Mouse (Mus musculus) ES-E14 (cell line): ENCODE measurements around the gene Prdm10. TPM values are rescaled to one million over a fixed set of nuclear protein-coding genes. Genes with fewer than 3 reads are reported as not detected.

Experiments
- DNase-seq: peaks from one replicate; pipeline ENCODE4 v3.0.0-alpha.2; 2013; ENCODE audit warnings: low read depth, low spot score
- H3K27ac ChIP-seq: 2 replicates; pipeline ENCODE4 v1.5.1; 2012; ENCODE audit warnings: low read depth, mild to moderate bottlenecking, low read length, moderate library complexity, mixed read lengths; ENCODE audit not compliant: poor library complexity, insufficient read depth, severe bottlenecking
- H3K36me3 ChIP-seq: 2 replicates; pipeline ENCODE4 v1.6.1; 2012; ENCODE audit warnings: mild to moderate bottlenecking, low read length, moderate library complexity, mixed read lengths; ENCODE audit not compliant: control insufficient read depth, poor library complexity, insufficient read depth, severe bottlenecking
- H3K4me1 ChIP-seq, 2 experiments: fragments of 150-350 bp in 1 of 2; sonication (generic) in 1 of 2; 2 replicates each; pipeline ENCODE4 v1.6.1; 2012; ENCODE audit warnings: low read length in 2 of 2, mild to moderate bottlenecking in 1 of 2, mixed read lengths in 1 of 2; ENCODE audit not compliant: control insufficient read depth in 2 of 2, insufficient read depth in 2 of 2, poor library complexity in 1 of 2
- H3K4me3 ChIP-seq, 2 experiments: fragments of 150-350 bp in 1 of 2; sonication (generic) in 1 of 2; 2 replicates each; pipeline ENCODE4 v1.5.1; 2012; ENCODE audit warnings: low read length in 2 of 2, low read depth in 1 of 2, mild to moderate bottlenecking in 1 of 2, mixed read lengths in 1 of 2; ENCODE audit not compliant: insufficient read depth in 1 of 2, poor library complexity in 1 of 2, severe bottlenecking in 1 of 2
- H3K9ac ChIP-seq: 2 replicates; pipeline ENCODE4 v1.6.1; 2012; ENCODE audit warnings: low read depth, mild to moderate bottlenecking, low read length, mixed read lengths; ENCODE audit not compliant: poor library complexity, insufficient read depth, severe bottlenecking
- H3K9me3 ChIP-seq: fragments of 150-350 bp; sonication (generic); 2 replicates; pipeline ENCODE4 v1.6.1; 2012; ENCODE audit warnings: low read depth, mild to moderate bottlenecking, low read length; ENCODE audit not compliant: control insufficient read depth, insufficient read depth
- CHD2 ChIP-seq: IDR thresholded peaks from 2 replicates; pipeline ENCODE4 v1.6.1; 2014; ENCODE audit warnings: mild to moderate bottlenecking, low read depth, low read length, inconsistent platforms
- HCFC1 ChIP-seq: IDR thresholded peaks from 2 replicates; pipeline ENCODE4 v1.6.1; 2012; ENCODE audit warnings: low read length, inconsistent platforms, borderline replicate concordance; ENCODE audit not compliant: insufficient read depth
- MAFK ChIP-seq: IDR thresholded peaks from 2 replicates; pipeline ENCODE4 v1.6.1; 2014; ENCODE audit warnings: mild to moderate bottlenecking, low read depth, low read length, inconsistent platforms; ENCODE audit not compliant: insufficient read depth
- ZC3H11A ChIP-seq: IDR thresholded peaks from 2 replicates; pipeline ENCODE4 v1.6.1; 2012; ENCODE audit warnings: low read depth, mild to moderate bottlenecking, inconsistent platforms, low read length, borderline replicate concordance
- ZNF384 ChIP-seq: IDR thresholded peaks from 2 replicates; pipeline ENCODE4 v1.6.1; 2012; ENCODE audit warnings: low read depth, low read length, inconsistent platforms
- in situ Hi-C, 2 experiments: fragments of 600-800 bp; cut with MboI; formaldehyde crosslinking; loops; one replicate each; pipeline ENCODE4 v1.15.1; 2025; ENCODE audit warnings: low sequenced_read_pairs in 2 of 2, inconsistent platforms in 1 of 2; ENCODE audit not compliant: unreplicated experiment in 2 of 2
- total RNA-seq: library from RNA; depleted of rRNA; stranded (reverse); fragments of 300-350 nt; gene quantifications from 2 replicates; pipeline ENCODE4 v1.2.3, GENCODE M21; 2012

The Prdm10 gene
- total RNA-seq, 1 experiment, result 10.5 TPM

DNA sequence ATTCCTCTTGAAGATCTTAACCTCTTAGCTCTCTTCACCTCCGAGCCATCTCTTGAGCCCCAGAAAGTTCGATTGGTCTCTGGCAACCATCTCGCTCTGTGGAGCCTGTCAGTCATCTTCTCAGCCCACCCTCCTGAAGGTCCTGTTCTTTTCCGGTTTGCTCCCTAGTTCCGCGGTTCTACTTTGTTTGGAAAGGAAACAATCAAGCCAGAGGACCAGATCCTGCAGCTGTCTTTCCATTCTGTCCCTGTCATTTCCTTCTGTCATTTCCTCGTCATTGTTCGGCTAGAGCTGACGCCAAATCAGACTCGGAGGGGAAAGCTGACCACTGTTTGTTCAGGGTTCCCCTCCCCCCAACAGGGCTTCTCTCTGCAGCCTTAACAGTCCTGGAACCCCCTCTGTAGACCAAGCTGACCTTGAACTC is 27.0 kb upstream of the Prdm10 start:
- no peak for DNase-seq
- H3K4me1 ChIP-seq, result peaks cover 9 to 12% of the 10 kb centered on the region in 2 experiments; a peak in 3 of 4 replicates
- H3K4me3 ChIP-seq, result peak overlapping the region; percentile 2 to 29; a peak in 3 of 4 replicates
- H3K9me3 ChIP-seq, result no peaks in the 10 kb centered on the region
- H3K36me3 ChIP-seq, result no peaks in the 10 kb centered on the region
- TF ChIP-seq CHD2, result no peak
- no peak for TF ChIP-seq ZNF384
- TF ChIP-seq MAFK, result no peak
- no peak for TF ChIP-seq ZC3H11A
- TF ChIP-seq HCFC1, result no peak
- in situ Hi-C loops, result no loop called here
- peak overlapping the region; percentile 71 for H3K27ac ChIP-seq
- H3K9ac ChIP-seq, result peak overlapping the region; percentile 38; the same call in 1 of the 2 replicates

DNA sequence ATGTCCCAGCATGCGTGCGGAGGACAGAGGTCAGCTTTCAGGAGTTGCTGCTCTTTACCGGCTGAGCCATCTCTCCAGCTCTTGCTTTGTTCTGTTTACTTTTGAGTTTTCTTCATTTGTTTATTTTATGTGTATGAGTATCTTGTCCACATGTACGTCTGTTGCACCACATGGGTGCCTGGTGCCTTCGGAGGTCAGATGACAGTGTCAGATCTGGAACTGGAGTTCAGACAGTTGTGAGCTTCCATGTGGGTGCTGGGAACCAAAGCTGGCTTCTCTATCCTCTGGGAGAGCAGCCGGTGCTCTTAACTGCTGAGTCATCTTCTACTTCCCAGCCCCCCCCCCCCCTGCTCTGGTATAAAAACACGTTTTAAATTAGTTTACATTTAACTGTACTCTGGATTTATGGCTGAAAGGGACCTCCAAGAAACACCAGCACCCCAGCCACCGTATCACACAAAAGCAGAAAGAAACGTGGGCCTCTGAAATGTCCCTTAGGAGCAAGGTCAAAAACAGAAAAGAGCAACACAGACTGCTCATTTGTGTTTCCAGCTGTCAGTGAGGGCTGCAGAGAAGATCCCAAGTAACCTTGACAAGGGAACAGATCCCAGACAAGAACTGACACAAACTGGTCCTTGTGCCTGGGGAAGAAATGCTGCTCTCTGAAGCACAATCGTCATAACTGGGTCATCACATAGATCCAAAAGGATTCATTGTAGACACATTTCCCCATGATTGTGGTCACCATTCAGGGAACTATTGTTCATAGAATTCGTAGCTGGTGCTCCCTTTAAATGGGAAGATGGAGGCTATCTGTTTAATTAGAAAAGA is 26.3 kb upstream of the Prdm10 start:
- H3K4me3 ChIP-seq, result peak overlapping the region; percentile 6 to 29; a peak in 3 of 4 replicates
- in situ Hi-C loops, result no loop called here
- H3K36me3 ChIP-seq, result no peaks in the 10 kb centered on the region
- DNase-seq, result no peak
- TF ChIP-seq MAFK (peak; percentile 91), HCFC1 (no peak), CHD2 (no peak)
- H3K9me3 ChIP-seq, result no peaks in the 10 kb centered on the region
- H3K9ac ChIP-seq, result peak overlapping the region; percentile 38; the same call in 1 of the 2 replicates
- H3K4me1 ChIP-seq, result peaks cover 9 to 12% of the 10 kb centered on the region in 2 experiments; a peak in 3 of 4 replicates
- peak overlapping the region; percentile 71 for H3K27ac ChIP-seq

DNA sequence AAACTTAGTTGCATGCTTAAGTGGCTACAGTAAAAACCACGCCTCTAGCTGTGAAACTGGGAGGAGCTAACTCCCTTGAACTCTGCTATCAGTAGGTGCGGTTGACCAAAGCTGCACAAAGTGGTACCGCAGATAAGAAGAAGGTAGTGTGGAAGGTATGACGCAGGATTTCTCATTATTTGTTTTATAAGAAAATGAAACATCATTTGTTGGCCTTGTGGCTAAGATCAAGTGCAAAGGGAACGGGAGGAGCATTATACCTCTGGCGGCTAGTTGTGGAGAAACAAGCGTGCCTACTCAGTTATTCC is 25.7 kb upstream of the Prdm10 start:
- H3K9me3 ChIP-seq, result no peaks in the 10 kb centered on the region
- peak overlapping the region in 1 of 2 experiments; percentile 6; a peak in 1 of 4 replicates for H3K4me3 ChIP-seq
- H3K9ac ChIP-seq, result no peak overlapping the region
- peak; percentile 51 for DNase-seq
- peaks cover 9 to 12% of the 10 kb centered on the region in 2 experiments; a peak in 3 of 4 replicates for H3K4me1 ChIP-seq
- in situ Hi-C loops, result no loop called here
- no peak for TF ChIP-seq ZNF384
- TF ChIP-seq CHD2, result no peak
- TF ChIP-seq ZC3H11A, result no peak
- H3K36me3 ChIP-seq, result no peaks in the 10 kb centered on the region
- peak overlapping the region; percentile 71; the same call in 1 of the 2 replicates for H3K27ac ChIP-seq

DNA sequence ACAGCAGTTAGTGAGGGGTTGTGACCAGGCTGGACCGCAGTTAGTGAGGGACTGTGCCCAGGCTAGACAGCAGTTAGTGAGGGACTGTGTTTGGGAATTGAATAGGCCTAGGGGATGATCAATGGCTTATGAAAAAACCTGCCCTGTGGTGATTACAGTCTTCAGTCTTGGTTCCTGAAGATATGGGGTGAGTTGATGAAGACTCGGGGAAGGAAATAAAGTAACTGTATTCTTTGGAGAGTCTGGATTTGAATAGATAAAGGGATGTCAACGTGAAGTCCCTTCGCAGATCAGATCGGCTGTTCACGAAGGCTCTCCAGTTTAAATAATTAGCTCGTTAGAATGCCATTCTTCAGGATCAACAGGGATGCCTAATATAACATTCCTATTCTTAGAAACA is 24.4 kb upstream of the Prdm10 start:
- Histone ChIP-seq H3K9ac (no peak overlapping the region), H3K27ac (no peak overlapping the region), H3K4me1 (peaks cover 9 to 12% of the 10 kb centered on the region in 2 experiments; a peak in 3 of 4 replicates), H3K4me3 (no peak overlapping the region), H3K36me3 (no peaks in the 10 kb centered on the region), H3K9me3 (no peaks in the 10 kb centered on the region)
- DNase-seq, result no peak
- TF ChIP-seq MAFK, result no peak
- no peak for TF ChIP-seq CHD2
- TF ChIP-seq HCFC1, result no peak
- TF ChIP-seq ZC3H11A, result no peak
- no peak for TF ChIP-seq ZNF384
- in situ Hi-C loops, result no loop called here
